Mouse (Mus musculus): Measurements from ENCODE around the gene Zfp937. TPM values are rescaled to one million over a fixed set of nuclear protein-coding genes. Genes with fewer than 3 reads are reported as not detected.
"Not testable (repeated sequence)": the region's sequence is repeated elsewhere in the genome, so short reads cannot be mapped to it uniquely, and the experiment has no call there.

Gene Zfp937
- 11.8 and 13.4 TPM in 2 replicates for polyA plus RNA-seq (2015; fragmentation: Nextera tagmentation; extraction: Ambion mirVana)

- Histone ChIP-seq H3K4me3 (replicated peaks) (peak within 1 kb of the TSS; percentile 49), H3K4me2 (peak within 1 kb of the TSS; percentile 57), H3K27ac (replicated peaks) (peak within 1 kb of the TSS; percentile 65), H3K9ac (replicated peaks) (peak within 1 kb of the TSS; percentile 48)
- not testable (repeated sequence) for H3K36me3 ChIP-seq; H3K9me3 ChIP-seq (replicated peaks); H3K4me1 ChIP-seq; H3K27me3 ChIP-seq (replicated peaks)
- peak; percentile 100 for ATAC-seq (ENCODE audit: low FRiP score)
- 3% methylated on average over 15 of the region's 15 CpGs for WGBS
Measured at GRCm38 (mm10) chr2:150217600-150218362, at the start of gene Zfp937. Gene Zfp937 (plus strand): TSS chr2:150218073.

GRCm38 (mm10) chr2:150173833-150174232 lies 44.0 kb upstream of the Zfp937 start:
- no peak overlapping the region for H3K27ac ChIP-seq (replicated peaks)
- no peaks in the 10 kb centered on the region; the same call in 1 of the 2 replicates for H3K9me3 ChIP-seq (replicated peaks)
- H3K9ac ChIP-seq (replicated peaks) = no peak overlapping the region
- H3K4me1 ChIP-seq = no peaks in the 10 kb centered on the region
- no peaks in the 10 kb centered on the region for H3K36me3 ChIP-seq
- H3K27me3 ChIP-seq (replicated peaks) = no peaks in the 10 kb centered on the region
- no peak overlapping the region for H3K4me2 ChIP-seq
- no peak for ATAC-seq (ENCODE audit: low FRiP score)
- H3K4me3 ChIP-seq (replicated peaks) = no peak overlapping the region

- H3K36me3 ChIP-seq; ATAC-seq (ENCODE audit: low FRiP score); H3K9ac ChIP-seq (replicated peaks); H3K4me2 ChIP-seq; H3K27me3 ChIP-seq (replicated peaks); H3K9me3 ChIP-seq (replicated peaks); H3K4me1 ChIP-seq; H3K27ac ChIP-seq (replicated peaks); H3K4me3 ChIP-seq (replicated peaks): not testable (repeated sequence)
- WGBS = 81% methylated on average over 4 of the region's 4 CpGs
Measured at GRCm38 (mm10) chr2:150179579-150179978, 38.3 kb upstream of the Zfp937 start, which contains the start of gene Gm10770. Gene Gm10770 (minus strand): TSS chr2:150179679.

- not testable (repeated sequence) for H3K9ac ChIP-seq (replicated peaks); H3K36me3 ChIP-seq; H3K27me3 ChIP-seq (replicated peaks); H3K4me2 ChIP-seq; H3K4me3 ChIP-seq (replicated peaks); H3K4me1 ChIP-seq; ATAC-seq (ENCODE audit: low FRiP score); H3K9me3 ChIP-seq (replicated peaks); H3K27ac ChIP-seq (replicated peaks)
Measured at GRCm38 (mm10) chr2:150181046-150181445, 36.8 kb upstream of the Zfp937 start.

GRCm38 (mm10) chr2:150181570-150181999 lies 36.3 kb upstream of the Zfp937 start, which contains the start of gene Gm14139:
Gene Gm14139 (plus strand): TSS chr2:150181755.
- ATAC-seq (ENCODE audit: low FRiP score); H3K4me2 ChIP-seq; H3K27me3 ChIP-seq (replicated peaks); H3K9me3 ChIP-seq (replicated peaks); H3K36me3 ChIP-seq; H3K4me3 ChIP-seq (replicated peaks); H3K4me1 ChIP-seq; H3K27ac ChIP-seq (replicated peaks); H3K9ac ChIP-seq (replicated peaks): not testable (repeated sequence)
- 75% methylated on average over 7 of the region's 7 CpGs for WGBS

- Histone ChIP-seq H3K9ac (replicated peaks) (peak overlapping the region; percentile 48), H3K27ac (replicated peaks) (peak overlapping the region; percentile 65), H3K4me2 (peak overlapping the region; percentile 57), H3K4me3 (replicated peaks) (peak overlapping the region; percentile 49)
- H3K4me1 ChIP-seq; H3K36me3 ChIP-seq; H3K27me3 ChIP-seq (replicated peaks); H3K9me3 ChIP-seq (replicated peaks); ATAC-seq (ENCODE audit: low FRiP score): not testable (repeated sequence)
- WGBS = 15% methylated on average over 4 of the region's 4 CpGs
Measured at GRCm38 (mm10) chr2:150218363-150218725, 471 bp downstream of the Zfp937 start.

- not testable (repeated sequence) for ATAC-seq (ENCODE audit: low FRiP score); H3K36me3 ChIP-seq; H3K27me3 ChIP-seq (replicated peaks); H3K9me3 ChIP-seq (replicated peaks); H3K27ac ChIP-seq (replicated peaks); H3K4me1 ChIP-seq; H3K4me3 ChIP-seq (replicated peaks); H3K9ac ChIP-seq (replicated peaks); H3K4me2 ChIP-seq
Measured at GRCm38 (mm10) chr2:150223263-150223662, 5.4 kb downstream of the Zfp937 start.

- Histone ChIP-seq H3K9ac (replicated peaks) (no peak overlapping the region), H3K4me1 (no peaks in the 10 kb centered on the region), H3K27ac (replicated peaks) (no peak overlapping the region), H3K9me3 (replicated peaks) (peaks cover 31% of the 10 kb centered on the region), H3K36me3 (peaks cover 26% of the 10 kb centered on the region), H3K27me3 (replicated peaks) (no peaks in the 10 kb centered on the region), H3K4me3 (replicated peaks) (no peak overlapping the region), H3K4me2 (no peak overlapping the region)
- 95% methylated on average over 2 of the region's 2 CpGs for WGBS
- ATAC-seq (ENCODE audit: low FRiP score) = no peak
Measured at GRCm38 (mm10) chr2:150243211-150243610, 25.3 kb downstream of the Zfp937 start.

GRCm38 (mm10) chr2:150255491-150255890 lies 37.6 kb downstream of the Zfp937 start, which contains the start of gene Gm21994:
Gene Gm21994 (minus strand): TSS chr2:150255591.
- H3K4me3 ChIP-seq (replicated peaks); H3K4me2 ChIP-seq; H3K27ac ChIP-seq (replicated peaks); H3K27me3 ChIP-seq (replicated peaks); H3K4me1 ChIP-seq; H3K9me3 ChIP-seq (replicated peaks); H3K9ac ChIP-seq (replicated peaks); H3K36me3 ChIP-seq; ATAC-seq (ENCODE audit: low FRiP score): not testable (repeated sequence)
- 59% methylated on average over 2 of the region's 2 CpGs for WGBS

- not testable (repeated sequence) for H3K27me3 ChIP-seq (replicated peaks); H3K9ac ChIP-seq (replicated peaks); H3K4me1 ChIP-seq; H3K4me3 ChIP-seq (replicated peaks); H3K27ac ChIP-seq (replicated peaks); H3K4me2 ChIP-seq; ATAC-seq (ENCODE audit: low FRiP score); H3K9me3 ChIP-seq (replicated peaks); H3K36me3 ChIP-seq
- 64% methylated on average over 2 of the region's 2 CpGs for WGBS
Measured at GRCm38 (mm10) chr2:150256861-150257260, 39.0 kb downstream of the Zfp937 start.

GRCm38 (mm10) chr2:150257291-150257690 lies 39.4 kb downstream of the Zfp937 start, which contains the start of gene Gm14124:
Gene Gm14124 (plus strand): TSS chr2:150257517.
- H3K9me3 ChIP-seq (replicated peaks); H3K9ac ChIP-seq (replicated peaks); H3K4me2 ChIP-seq; H3K27me3 ChIP-seq (replicated peaks); H3K27ac ChIP-seq (replicated peaks); ATAC-seq (ENCODE audit: low FRiP score); H3K36me3 ChIP-seq; H3K4me1 ChIP-seq; H3K4me3 ChIP-seq (replicated peaks): not testable (repeated sequence)
- WGBS = 86% methylated on average over 4 of the region's 4 CpGs
